ENCODE assay signal across 9 mouse cellular contexts in genomic region chr15:84625712-84626414, GRCm38 (mm10). TPM values are rescaled to one million over a fixed set of nuclear protein-coding genes. Genes with fewer than 3 reads are reported as not detected.
DNase-seq lines count a peak whose midpoint lies in the region; ATAC-seq lines count a peak whose summit lies in the region.
"Had no signal": no experiment of that assay in that cellular context is flagged by ENCODE, and none has a peak within 500 bp of the region (broad histone marks: within the 10 kb centered on the region; RNA-seq: fewer than 3 reads in every experiment).

No protein-coding gene starts in this region.

- 66% methylated on average over 6 of the region's 6 CpGs for WGBS in kidney, embryonic 15.5 days

- no peaks in the 10 kb centered on the region for H3K9me3 ChIP-seq in kidney, embryonic 15.5 days (replicated peaks)

- H3K4me1 ChIP-seq in kidney, embryonic 15.5 days, result peaks cover 12% of the 10 kb centered on the region

- peak; percentile 26 for DNase-seq in kidney, adult 11 months
- DNase-seq in heart, adult 9 months (ENCODE audit: low spot score in 2 of 2), result peak; percentile 60 to 84
- peak; percentile 34 to 52 for DNase-seq in kidney, postnatal 25 days
- peak; percentile 44 for DNase-seq in naive thymus-derived CD4-positive, alpha-beta T cell, adult 2 months (ENCODE audit: low read depth)
- DNase-seq in frontal cortex, postnatal 36 days (ENCODE audit: low spot score in 2 of 2), result no peak
- no peak for DNase-seq in thymus, postnatal 4 days

- ATAC-seq in kidney, embryonic 15.5 days (replicated peaks; ENCODE audit: low FRiP score), result no peak; the same call in 1 of the 2 replicates
- ATAC-seq in erythroblast, adult 5-6 weeks (replicated peaks; ENCODE audit: low FRiP score, poor library complexity, severe bottlenecking), result no peak

- no peak overlapping the region for H3K9ac ChIP-seq in kidney, embryonic 15.5 days

- no peak overlapping the region for H3K4me2 ChIP-seq in kidney, embryonic 15.5 days

- no peaks in the 10 kb centered on the region for H3K36me3 ChIP-seq in kidney, embryonic 15.5 days
- H3K36me3 ChIP-seq: G1E had no signal

- peaks cover 17% of the 10 kb centered on the region for H3K27me3 ChIP-seq in kidney, embryonic 15.5 days

- H3K4me3 ChIP-seq in kidney, embryonic 15.5 days (replicated peaks), result no peak overlapping the region

- no peak overlapping the region for H3K27ac ChIP-seq in kidney, embryonic 15.5 days

RNA-seq across cellular contexts. Expression of gene Prr5, which starts 43.6 kb away (rescaled TPM):
- polyA plus RNA-seq in kidney, embryonic 15.5 days (2015; fragmentation: Nextera tagmentation; extraction: Ambion mirVana), result 40.3 and 46.8 TPM in 2 replicates
- total RNA-seq in erythroblast, adult 5-6 weeks (2015; ENCODE audit: low replicate concordance), result 0.84 TPM in 1 of 2 replicates, not detected in the other
- 0.09 TPM in 1 of 2 replicates, not detected in the other for total RNA-seq in erythroblast, adult 5-6 weeks (2017; ENCODE audit: low replicate concordance)
- total RNA-seq: G1E had no signal
- polyA plus RNA-seq: G1E had no signal

Comparison
In these comparisons a context has a peak if more than half of its experiments do, and no peak if none do; other contexts are left out.
1. DNase-seq: peak in kidney, adult 11 months (single experiment), heart, adult 9 months (2 of 2), kidney, postnatal 25 days (2 of 2) and naive thymus-derived CD4-positive, alpha-beta T cell, adult 2 months (single experiment); none in frontal cortex, postnatal 36 days (0 of 2) and thymus, postnatal 4 days (single experiment).